14 mouse cellular contexts compared by ENCODE assay signal in genomic region chr9:13693693-13694284, GRCm38 (mm10). TPM values are rescaled to one million over a fixed set of nuclear protein-coding genes. Genes with fewer than 3 reads are reported as not detected.
DNase-seq lines count a peak whose midpoint lies in the region; ATAC-seq and TF ChIP-seq lines count a peak whose summit lies in the region.
"Had no signal": no experiment of that assay in that cellular context is flagged by ENCODE, and none has a peak within 500 bp of the region (broad histone marks: within the 10 kb centered on the region; RNA-seq: fewer than 3 reads in every experiment).

No protein-coding gene starts in this region.

- H3K4me3 ChIP-seq in forebrain, embryonic 15.5 days, result no peak overlapping the region
- H3K4me3 ChIP-seq in forebrain, embryonic 12.5 days (replicated peaks), result no peak overlapping the region
- no peak overlapping the region for H3K4me3 ChIP-seq in heart, postnatal 0 days (ENCODE audit: low read depth, low read length)
- no peak overlapping the region for H3K4me3 ChIP-seq in heart, embryonic 12.5 days
- H3K4me3 ChIP-seq: midbrain, embryonic 10.5 days; neural tube, embryonic 13.5 days had no signal

- H3K36me3 ChIP-seq in forebrain, embryonic 15.5 days, result no peaks in the 10 kb centered on the region
- no peaks in the 10 kb centered on the region for H3K36me3 ChIP-seq in forebrain, embryonic 12.5 days (replicated peaks)
- no peaks in the 10 kb centered on the region for H3K36me3 ChIP-seq in heart, postnatal 0 days (replicated peaks; ENCODE audit: control insufficient read depth, insufficient read depth, low read length)
- no peaks in the 10 kb centered on the region for H3K36me3 ChIP-seq in heart, embryonic 12.5 days
- H3K36me3 ChIP-seq: midbrain, embryonic 10.5 days; neural tube, embryonic 13.5 days had no signal

- DNase-seq in heart, postnatal 0 days (ENCODE audit: low spot score), result no peak
- DNase-seq in right cerebral cortex, adult 18-20 months, result peak; percentile 15
- DNase-seq in right cerebral cortex, postnatal 4 days, result no peak
- DNase-seq in urinary bladder, postnatal 10 days (ENCODE audit: low spot score), result no peak
- DNase-seq: gastrocnemius, postnatal 14 days; liver had no signal

- no peak for TF ChIP-seq EP300 in heart, postnatal 0 days (IDR thresholded peaks at IDR 0.05; ENCODE audit: low read depth)

- H3K27ac ChIP-seq in forebrain, embryonic 15.5 days (replicated peaks), result peak overlapping the region; percentile 12; the same call in 1 of the 2 replicates
- no peak overlapping the region for H3K27ac ChIP-seq in forebrain, embryonic 12.5 days
- H3K27ac ChIP-seq in heart, postnatal 0 days (ENCODE audit: low read depth), result no peak overlapping the region
- H3K27ac ChIP-seq in heart, embryonic 12.5 days (ENCODE audit: poor library complexity, severe bottlenecking), result no peak overlapping the region
- H3K27ac ChIP-seq: midbrain, embryonic 10.5 days; neural tube, embryonic 13.5 days had no signal

- H3K4me1 ChIP-seq in forebrain, embryonic 15.5 days, result peaks cover 15% of the 10 kb centered on the region
- peaks cover 31% of the 10 kb centered on the region for H3K4me1 ChIP-seq in forebrain, embryonic 12.5 days
- H3K4me1 ChIP-seq in heart, postnatal 0 days (ENCODE audit: control insufficient read depth, insufficient read depth), result peaks cover 29% of the 10 kb centered on the region
- H3K4me1 ChIP-seq in heart, embryonic 12.5 days (replicated peaks), result peaks cover 39% of the 10 kb centered on the region

- no peaks in the 10 kb centered on the region for H3K27me3 ChIP-seq in forebrain, embryonic 15.5 days
- no peaks in the 10 kb centered on the region for H3K27me3 ChIP-seq in forebrain, embryonic 12.5 days
- no peaks in the 10 kb centered on the region for H3K27me3 ChIP-seq in heart, postnatal 0 days (ENCODE audit: control insufficient read depth, insufficient read depth, low read length)
- H3K27me3 ChIP-seq in heart, embryonic 12.5 days (replicated peaks), result no peaks in the 10 kb centered on the region; the same call in 1 of the 2 replicates
- H3K27me3 ChIP-seq: neural tube, embryonic 13.5 days; Patski had no signal

- no peak overlapping the region for H3K4me2 ChIP-seq in forebrain, embryonic 15.5 days (replicated peaks)
- no peak overlapping the region for H3K4me2 ChIP-seq in forebrain, embryonic 12.5 days
- H3K4me2 ChIP-seq in heart, postnatal 0 days (ENCODE audit: low read depth, low read length), result peak overlapping the region; percentile 24; the same call in 1 of the 2 replicates
- H3K4me2 ChIP-seq in heart, embryonic 12.5 days, result no peak overlapping the region
- H3K4me2 ChIP-seq: neural tube, embryonic 13.5 days had no signal

- WGBS in forebrain, embryonic 15.5 days, result 76% methylated on average over 3 of the region's 3 CpGs
- 89% methylated on average over 3 of the region's 3 CpGs for WGBS in forebrain, embryonic 12.5 days
- WGBS in heart, postnatal 0 days, result 59% methylated on average over 3 of the region's 3 CpGs
- 68% methylated on average over 3 of the region's 3 CpGs for WGBS in heart, embryonic 12.5 days

- peak; percentile 84 for ATAC-seq in forebrain, embryonic 15.5 days (replicated peaks)
- no peak for ATAC-seq in forebrain, embryonic 12.5 days (ENCODE audit: low FRiP score)
- no peak for ATAC-seq in heart, postnatal 0 days (ENCODE audit: insufficient read depth, low read depth)
- no peak for ATAC-seq in heart, embryonic 12.5 days (ENCODE audit: insufficient number of reproducible peaks, low FRiP score)
- no peak for ATAC-seq in erythroblast, adult 5-6 weeks (replicated peaks; ENCODE audit: low FRiP score, poor library complexity, severe bottlenecking)
- ATAC-seq: intestine, postnatal 0 days; Patski had no signal

- TF ChIP-seq CTCF in heart, postnatal 0 days (IDR thresholded peaks at IDR 0.05; ENCODE audit: low read depth), result no peak

- H3K9me3 ChIP-seq in forebrain, embryonic 15.5 days, result no peaks in the 10 kb centered on the region
- no peaks in the 10 kb centered on the region for H3K9me3 ChIP-seq in forebrain, embryonic 12.5 days
- no peaks in the 10 kb centered on the region for H3K9me3 ChIP-seq in heart, postnatal 0 days (replicated peaks; ENCODE audit: control insufficient read depth, low read length)
- no peaks in the 10 kb centered on the region for H3K9me3 ChIP-seq in heart, embryonic 12.5 days (replicated peaks)
- H3K9me3 ChIP-seq: midbrain, embryonic 10.5 days; neural tube, embryonic 13.5 days had no signal

- no peak overlapping the region for H3K9ac ChIP-seq in forebrain, embryonic 15.5 days (replicated peaks)
- no peak overlapping the region for H3K9ac ChIP-seq in forebrain, embryonic 12.5 days
- H3K9ac ChIP-seq in heart, postnatal 0 days (replicated peaks; ENCODE audit: low read depth, low read length), result no peak overlapping the region
- no peak overlapping the region for H3K9ac ChIP-seq in heart, embryonic 12.5 days
- H3K9ac ChIP-seq: neural tube, embryonic 13.5 days had no signal

RNA-seq across cellular contexts. Expression of gene Mtmr2, which starts 54.4 kb away (rescaled TPM):
- polyA plus RNA-seq in forebrain, embryonic 15.5 days (2015; fragmentation: Nextera tagmentation; extraction: Ambion mirVana), result 63.4 and 63.6 TPM in 2 replicates
- polyA plus RNA-seq in forebrain, embryonic 12.5 days (2016; fragmentation: Nextera tagmentation; extraction: Ambion mirVana), result 70.0 and 72.3 TPM in 2 replicates
- 62.1 and 75.0 TPM in 2 replicates for total RNA-seq in heart, postnatal 0 days (2014; rRNA removed; ENCODE audit: low replicate concordance)
- polyA plus RNA-seq in heart, postnatal 0 days (2015; fragmentation: Nextera tagmentation; extraction: Ambion mirVana), result 33.8 and 35.9 TPM in 2 replicates
- 56.6 and 57.9 TPM in 2 replicates for polyA plus RNA-seq in heart, embryonic 12.5 days (2016; fragmentation: Nextera tagmentation; extraction: Ambion mirVana)
- total RNA-seq in erythroblast, adult 5-6 weeks (2015; ENCODE audit: low replicate concordance), result 6.9 and 8.2 TPM in 2 replicates
- total RNA-seq in erythroblast, adult 5-6 weeks (2017; ENCODE audit: low replicate concordance), result 5.0 and 6.6 TPM in 2 replicates
